Mouse (Mus musculus): ENCODE results near the gene Trappc6a. TPM values are rescaled to one million over a fixed set of nuclear protein-coding genes. Genes with fewer than 3 reads are reported as not detected.

Gene Trappc6a
- polyA plus RNA-seq, 1 experiment, result 62.3 TPM

DNA sequence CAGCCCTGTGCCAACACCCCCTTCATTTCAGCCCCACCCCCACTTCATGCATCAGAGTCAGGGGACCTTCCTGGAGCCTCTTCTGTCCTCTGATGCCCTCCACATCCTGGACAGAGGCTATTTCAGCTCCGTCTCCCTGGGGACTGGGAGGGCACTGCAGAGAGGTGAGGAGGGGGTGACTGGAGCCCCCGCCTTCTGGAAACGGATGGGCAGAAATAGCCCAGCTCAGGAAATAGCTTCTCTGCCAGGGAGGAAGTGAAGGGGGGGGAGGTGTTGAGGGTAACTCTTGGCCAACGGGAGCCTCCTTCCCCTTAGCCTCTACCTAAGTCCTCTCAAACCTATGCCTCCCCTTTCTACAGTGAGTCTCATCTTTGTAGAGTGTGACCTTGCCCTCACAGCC is 35.8 kb upstream of the Trappc6a start:
- H3K4me1 ChIP-seq (ENCODE audit: control insufficient read depth, insufficient read depth, low read length), result no peaks in the 10 kb centered on the region
- DNase-seq, result peak; percentile 90

GRCm38 (mm10) chr7:19473875-19474443 is 34.2 kb upstream of the Trappc6a start:
- H3K4me1 ChIP-seq (ENCODE audit: control insufficient read depth, insufficient read depth, low read length), result no peaks in the 10 kb centered on the region
- peak; percentile 72 for DNase-seq
- peak overlapping the region; percentile 87 for H3K27ac ChIP-seq (ENCODE audit: insufficient read depth, low read depth, low read length)
- TF ChIP-seq CTCF (conservative IDR thresholded peaks at IDR 0.05; ENCODE audit: insufficient read depth, insufficient read length, low read depth, low read length), result no peak
- peak overlapping the region; percentile 47 for H3K4me3 ChIP-seq (ENCODE audit: insufficient read depth, low read depth, low read length)
- H3K36me3 ChIP-seq (ENCODE audit: control insufficient read depth, insufficient read depth, low read length), result no peaks in the 10 kb centered on the region
- WGBS, result under 1% methylated on average over 88 of the region's 89 CpGs
- H3K27me3 ChIP-seq (replicated peaks; ENCODE audit: control insufficient read depth, insufficient read depth, low read length), result no peaks in the 10 kb centered on the region

More for the DNA sequence above, 35.8 kb upstream of the Trappc6a start:
- Histone ChIP-seq H3K36me3 (ENCODE audit: control insufficient read depth, insufficient read depth, low read length) (no peaks in the 10 kb centered on the region), H3K27ac (ENCODE audit: insufficient read depth, low read depth, low read length) (peak overlapping the region; percentile 87), H3K4me3 (ENCODE audit: insufficient read depth, low read depth, low read length) (peak overlapping the region; percentile 7; the same call in 1 of the 2 replicates), H3K27me3 (replicated peaks; ENCODE audit: control insufficient read depth, insufficient read depth, low read length) (no peaks in the 10 kb centered on the region)
- WGBS, result 26% methylated on average over 4 of the region's 4 CpGs
- TF ChIP-seq CTCF (conservative IDR thresholded peaks at IDR 0.05; ENCODE audit: insufficient read depth, insufficient read length, low read depth, low read length) (no peak), POLR2A (IDR thresholded peaks at IDR 0.05; ENCODE audit: low read depth, low read length) (no peak)

DNA sequence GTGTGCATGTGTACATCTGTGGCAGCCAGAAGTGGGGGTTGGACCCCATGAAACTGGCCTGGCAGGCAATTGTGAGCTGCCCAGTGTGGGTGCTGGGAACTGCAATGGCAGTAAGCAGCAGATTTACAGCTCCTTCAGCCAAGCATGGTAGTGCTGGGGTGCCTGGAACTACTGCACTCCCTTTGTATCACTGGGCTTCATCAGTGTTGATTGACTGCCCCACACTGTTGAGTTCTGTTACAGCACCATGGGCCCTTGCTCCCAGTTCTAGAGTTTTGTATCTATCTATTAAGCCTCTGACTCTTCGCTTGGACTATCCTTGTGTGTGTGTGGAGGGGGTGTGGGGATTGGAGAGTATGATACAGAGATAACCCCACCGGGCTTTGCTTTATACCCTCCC is 31.1 kb upstream of the Trappc6a start:
- TF ChIP-seq POLR2A (IDR thresholded peaks at IDR 0.05; ENCODE audit: low read depth, low read length) (no peak), CTCF (conservative IDR thresholded peaks at IDR 0.05; ENCODE audit: insufficient read depth, insufficient read length, low read depth, low read length) (peak; percentile 41; the same call in 1 of the 2 replicates)
- H3K4me1 ChIP-seq (ENCODE audit: control insufficient read depth, insufficient read depth, low read length), result no peaks in the 10 kb centered on the region
- no peak for DNase-seq
- 63% methylated on average over 2 of the region's 2 CpGs for WGBS
- H3K36me3 ChIP-seq (ENCODE audit: control insufficient read depth, insufficient read depth, low read length), result no peaks in the 10 kb centered on the region
- no peaks in the 10 kb centered on the region for H3K27me3 ChIP-seq (replicated peaks; ENCODE audit: control insufficient read depth, insufficient read depth, low read length)
- peak overlapping the region; percentile 79 for H3K27ac ChIP-seq (ENCODE audit: insufficient read depth, low read depth, low read length)
- H3K4me3 ChIP-seq (ENCODE audit: insufficient read depth, low read depth, low read length), result no peak overlapping the region

- peak; percentile 89 for DNase-seq
- WGBS, result 39% methylated on average over 14 of the region's 14 CpGs
- H3K27me3 ChIP-seq (replicated peaks; ENCODE audit: control insufficient read depth, insufficient read depth, low read length), result no peaks in the 10 kb centered on the region
- H3K36me3 ChIP-seq (ENCODE audit: control insufficient read depth, insufficient read depth, low read length), result no peaks in the 10 kb centered on the region
- H3K27ac ChIP-seq (ENCODE audit: insufficient read depth, low read depth, low read length), result peak overlapping the region; percentile 79
- TF ChIP-seq POLR2A (IDR thresholded peaks at IDR 0.05; ENCODE audit: low read depth, low read length) (no peak), CTCF (conservative IDR thresholded peaks at IDR 0.05; ENCODE audit: insufficient read depth, insufficient read length, low read depth, low read length) (no peak)
- no peak overlapping the region for H3K4me3 ChIP-seq (ENCODE audit: insufficient read depth, low read depth, low read length)
- H3K4me1 ChIP-seq (ENCODE audit: control insufficient read depth, insufficient read depth, low read length), result no peaks in the 10 kb centered on the region
Measured at GRCm38 (mm10) chr7:19477624-19478384, 30.4 kb upstream of the Trappc6a start.

DNA sequence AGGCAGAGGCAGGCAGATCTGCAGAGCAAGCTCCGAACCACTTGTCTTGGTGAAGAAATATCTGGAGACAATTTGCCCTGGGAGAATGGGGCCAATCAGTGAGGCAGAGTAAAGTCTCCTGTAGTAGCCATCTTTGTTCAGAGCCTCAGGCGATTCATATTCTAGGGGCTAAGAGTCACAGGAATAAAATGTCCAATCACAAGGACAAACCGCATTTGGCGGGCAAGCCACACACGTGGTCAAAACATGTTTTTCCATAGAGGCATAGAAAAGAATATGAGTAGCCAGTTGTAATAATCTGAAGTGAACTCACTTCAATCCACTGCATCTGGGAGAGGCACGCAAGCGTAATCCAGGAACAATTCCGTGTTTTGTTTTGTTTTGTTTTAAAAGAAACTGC is 24.9 kb upstream of the Trappc6a start:
- TF ChIP-seq CTCF (conservative IDR thresholded peaks at IDR 0.05; ENCODE audit: insufficient read depth, insufficient read length, low read depth, low read length), result no peak
- no peak for TF ChIP-seq POLR2A (IDR thresholded peaks at IDR 0.05; ENCODE audit: low read depth, low read length)
- H3K27ac ChIP-seq (ENCODE audit: insufficient read depth, low read depth, low read length), result no peak overlapping the region
- 75% methylated on average over 8 of the region's 8 CpGs for WGBS

GRCm38 (mm10) chr7:19485488-19485887 is 22.7 kb upstream of the Trappc6a start:
- TF ChIP-seq CTCF (conservative IDR thresholded peaks at IDR 0.05; ENCODE audit: insufficient read depth, insufficient read length, low read depth, low read length) (no peak), POLR2A (IDR thresholded peaks at IDR 0.05; ENCODE audit: low read depth, low read length) (no peak)
- Histone ChIP-seq H3K36me3 (ENCODE audit: control insufficient read depth, insufficient read depth, low read length) (no peaks in the 10 kb centered on the region), H3K27me3 (replicated peaks; ENCODE audit: control insufficient read depth, insufficient read depth, low read length) (no peaks in the 10 kb centered on the region), H3K4me3 (ENCODE audit: insufficient read depth, low read depth, low read length) (no peak overlapping the region), H3K27ac (ENCODE audit: insufficient read depth, low read depth, low read length) (no peak overlapping the region), H3K4me1 (ENCODE audit: control insufficient read depth, insufficient read depth, low read length) (no peaks in the 10 kb centered on the region)
- no peak for DNase-seq
- WGBS, result 89% methylated on average over 1 of the region's 1 CpGs

More for the DNA sequence above, 24.9 kb upstream of the Trappc6a start:
- H3K4me1 ChIP-seq (ENCODE audit: control insufficient read depth, insufficient read depth, low read length), result no peaks in the 10 kb centered on the region
- DNase-seq, result no peak
- H3K27me3 ChIP-seq (replicated peaks; ENCODE audit: control insufficient read depth, insufficient read depth, low read length), result no peaks in the 10 kb centered on the region
- no peaks in the 10 kb centered on the region for H3K36me3 ChIP-seq (ENCODE audit: control insufficient read depth, insufficient read depth, low read length)
- H3K4me3 ChIP-seq (ENCODE audit: insufficient read depth, low read depth, low read length), result no peak overlapping the region

DNA sequence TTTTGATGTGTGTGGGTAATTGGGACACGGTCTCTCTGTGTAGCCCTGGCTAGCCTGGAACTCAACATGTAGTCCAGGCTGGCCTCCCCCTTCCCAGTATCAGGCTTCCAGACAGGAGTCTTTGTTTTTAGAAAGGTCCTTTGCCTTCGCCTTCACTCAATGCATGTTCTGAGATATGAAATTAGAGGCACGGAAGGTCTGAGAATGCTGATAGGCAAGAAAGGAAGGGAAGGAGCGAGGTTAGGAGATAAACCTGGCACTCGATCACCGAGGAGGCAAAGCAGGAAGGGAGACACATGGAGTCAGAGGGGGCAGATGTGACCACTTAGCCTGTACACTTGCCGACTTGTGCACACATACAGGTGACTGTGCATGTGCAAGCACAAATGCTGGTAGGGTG is 21.6 kb upstream of the Trappc6a start:
- no peaks in the 10 kb centered on the region for H3K4me1 ChIP-seq (ENCODE audit: control insufficient read depth, insufficient read depth, low read length)
- no peak for TF ChIP-seq CTCF (conservative IDR thresholded peaks at IDR 0.05; ENCODE audit: insufficient read depth, insufficient read length, low read depth, low read length)
- no peak for TF ChIP-seq POLR2A (IDR thresholded peaks at IDR 0.05; ENCODE audit: low read depth, low read length)
- no peak overlapping the region for H3K4me3 ChIP-seq (ENCODE audit: insufficient read depth, low read depth, low read length)
- WGBS, result 88% methylated on average over 7 of the region's 7 CpGs
- no peak for DNase-seq
- H3K27ac ChIP-seq (ENCODE audit: insufficient read depth, low read depth, low read length), result no peak overlapping the region
- no peaks in the 10 kb centered on the region for H3K36me3 ChIP-seq (ENCODE audit: control insufficient read depth, insufficient read depth, low read length)
- no peaks in the 10 kb centered on the region for H3K27me3 ChIP-seq (replicated peaks; ENCODE audit: control insufficient read depth, insufficient read depth, low read length)

All from kidney, adult 2 months (tissue).